Comparison of ENCODE assay signal across 8 mouse cellular contexts in the genomic region with DNA sequence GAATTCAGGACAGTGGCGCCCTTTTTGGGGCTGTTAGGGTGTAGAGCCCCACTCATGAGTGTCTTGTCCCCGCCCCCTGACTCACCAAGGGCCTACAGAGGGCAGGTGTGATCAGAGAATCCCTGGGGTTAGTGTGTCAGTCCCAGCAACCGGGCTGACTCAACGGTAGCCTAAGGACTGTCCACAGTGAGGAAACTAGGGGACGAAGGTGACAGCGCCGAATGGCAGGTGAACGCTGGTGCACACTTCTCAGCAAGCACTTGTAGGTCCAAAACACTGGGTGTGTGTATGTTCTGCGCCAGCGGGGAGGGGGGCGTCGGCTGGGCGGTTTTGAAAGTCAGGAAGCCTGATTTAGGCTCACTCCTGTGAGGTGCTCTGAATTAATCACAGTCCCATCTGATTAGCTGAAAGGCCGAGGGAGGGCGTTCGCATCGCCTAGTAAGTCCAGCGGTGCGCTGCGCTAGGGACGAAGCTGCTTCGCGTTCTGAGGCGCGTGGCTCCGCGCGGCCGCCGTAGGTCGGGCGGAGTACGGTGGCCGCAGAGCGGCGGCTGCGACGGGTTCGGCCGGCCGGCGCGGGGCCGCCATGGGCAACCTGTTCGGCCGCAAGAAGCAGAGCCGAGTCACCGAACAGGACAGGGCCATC. TPM values are rescaled to one million over a fixed set of nuclear protein-coding genes. Genes with fewer than 3 reads are reported as not detected.
DNase-seq lines count a peak whose midpoint lies in the region; ATAC-seq lines count a peak whose summit lies in the region.

Chmp6 (plus strand) TSS at position 151 of the 644 bp plus-strand sequence.

- H3K27me3 ChIP-seq in hindbrain, embryonic 15.5 days = no peaks in the 10 kb centered on the region; the same call in 1 of the 2 replicates

- peak within 1 kb of the TSS; percentile 91 for H3K4me2 ChIP-seq in hindbrain, embryonic 15.5 days

- H3K79me2 ChIP-seq in macrophage (ENCODE audit: inconsistent target) = peaks cover 19% of the 10 kb centered on the region

- H3K27ac ChIP-seq in hindbrain, embryonic 15.5 days (replicated peaks) = peak within 1 kb of the TSS; percentile 69
- H3K27ac ChIP-seq in macrophage = peak within 1 kb of the TSS; percentile 71

- peak within 1 kb of the TSS; percentile 83 for H3K9ac ChIP-seq in hindbrain, embryonic 15.5 days

- H3K4me3 ChIP-seq in hindbrain, embryonic 15.5 days = peak within 1 kb of the TSS; percentile 58
- H3K4me3 ChIP-seq in macrophage (ENCODE audit: inconsistent target) = peak within 1 kb of the TSS; percentile 96

- DNase-seq in R1 (ENCODE audit: low read depth, low spot score) = peak; percentile 88
- DNase-seq in cerebellum, postnatal 25 days = peak; percentile 98
- DNase-seq in frontal cortex, postnatal 36 days (ENCODE audit: low spot score in 2 of 2) = peak; percentile 91 to 95
- DNase-seq in left cerebral cortex, adult 11 months (ENCODE audit: low spot score) = peak; percentile 80
- peak; percentile 92 for DNase-seq in right cerebral cortex, adult 18-20 months
- DNase-seq in urinary bladder, postnatal 10 days (ENCODE audit: low spot score) = peak; percentile 79

- H3K9me3 ChIP-seq in hindbrain, embryonic 15.5 days = no peaks in the 10 kb centered on the region

- WGBS in hindbrain, embryonic 15.5 days = under 1% methylated on average over 48 of the region's 48 CpGs
- WGBS in macrophage (ENCODE audit: missing documents) = 1% methylated on average over 47 of the region's 48 CpGs

- peaks cover 41% of the 10 kb centered on the region for H3K4me1 ChIP-seq in hindbrain, embryonic 15.5 days (replicated peaks)

- peaks cover 15% of the 10 kb centered on the region; the same call in 1 of the 2 replicates for H3K36me3 ChIP-seq in hindbrain, embryonic 15.5 days
- H3K36me3 ChIP-seq in macrophage (ENCODE audit: inconsistent target) = peaks cover 22% of the 10 kb centered on the region

- ATAC-seq in hindbrain, embryonic 15.5 days (ENCODE audit: low FRiP score, low read depth) = peak; percentile 76

RNA-seq across cellular contexts. Expression of gene Chmp6, which starts in this region (rescaled TPM):
- polyA plus RNA-seq in hindbrain, embryonic 15.5 days (2015; fragmentation: Nextera tagmentation; extraction: Ambion mirVana) = 102 and 109 TPM in 2 replicates
- 10 to 100 TPM in 23 of 26 experiments, 1 to 10 TPM in 3; 8.6 to 56.3 (median 27.9) TPM for total RNA-seq in macrophage (2018; cell fraction: chromatin; rRNA removed)
- 10 to 100 TPM; 21.2 to 43.4 (median 35.7) TPM for total RNA-seq in macrophage (2018; cell fraction: cytosol; rRNA removed)
- total RNA-seq in macrophage (2018; cell fraction: nucleus; rRNA removed) = 10 to 100 TPM in 25 of 26 experiments, 1 to 10 TPM in 1; 9.8 to 37.0 (median 20.1) TPM
- 37.7 to 52.9 TPM (median 41.3 TPM) in 3 replicates for polyA plus RNA-seq in macrophage (2018)

Comparison
In these comparisons a context has a peak if more than half of its experiments do, and no peak if none do; other contexts are left out.
1. Peak in every context shown above with its lines: DNase-seq, ATAC-seq, H3K4me3 ChIP-seq and H3K27ac ChIP-seq.